ENCODE assay signal across 18 mouse cellular contexts in genomic region chr11:85250467-85250866, GRCm38 (mm10). TPM values are rescaled to one million over a fixed set of nuclear protein-coding genes. Genes with fewer than 3 reads are reported as not detected.
DNase-seq lines count a peak whose midpoint lies in the region; ATAC-seq and TF ChIP-seq lines count a peak whose summit lies in the region.
"Had no signal": no experiment of that assay in that cellular context is flagged by ENCODE, and none has a peak within 500 bp of the region (broad histone marks: within the 10 kb centered on the region; RNA-seq: fewer than 3 reads in every experiment).

No protein-coding gene starts in this region.

- peaks cover 5% of the 10 kb centered on the region; the same call in 1 of the 2 replicates for H3K9me3 ChIP-seq in G1E (replicated peaks)
- H3K9me3 ChIP-seq in liver, embryonic 12.5 days (replicated peaks) = no peaks in the 10 kb centered on the region
- H3K9me3 ChIP-seq: embryonic facial prominence, embryonic 13.5 days; forebrain, embryonic 13.5 days; heart, embryonic 15.5 days had no signal

- peak overlapping the region; percentile 15; the same call in 1 of the 2 replicates for H3K4me2 ChIP-seq in liver, embryonic 12.5 days
- H3K4me2 ChIP-seq: embryonic facial prominence, embryonic 13.5 days; forebrain, embryonic 13.5 days; heart, embryonic 15.5 days; hindbrain, embryonic 14.5 days had no signal

- no peak for TF ChIP-seq CTCF in G1E (IDR thresholded peaks at IDR 0.05; ENCODE audit: low read depth, low read length)

- H3K4me3 ChIP-seq in G1E (ENCODE audit: low read depth, low read length) = no peak overlapping the region; the same call in 1 of the 2 replicates
- no peak overlapping the region for H3K4me3 ChIP-seq in liver, embryonic 12.5 days
- H3K4me3 ChIP-seq: embryonic facial prominence, embryonic 13.5 days; forebrain, embryonic 13.5 days; heart, embryonic 15.5 days had no signal

- H3K36me3 ChIP-seq in G1E (replicated peaks) = no peaks in the 10 kb centered on the region
- H3K36me3 ChIP-seq in liver, embryonic 12.5 days = no peaks in the 10 kb centered on the region
- H3K36me3 ChIP-seq: embryonic facial prominence, embryonic 13.5 days; heart, embryonic 15.5 days had no signal

- peaks cover 51% of the 10 kb centered on the region for H3K4me1 ChIP-seq in G1E (ENCODE audit: insufficient read depth, low read depth, low read length)
- H3K4me1 ChIP-seq in liver, embryonic 12.5 days = peaks cover 30% of the 10 kb centered on the region
- H3K4me1 ChIP-seq: embryonic facial prominence, embryonic 13.5 days; forebrain, embryonic 13.5 days had no signal

- ATAC-seq in G1E (ENCODE audit: extremely low read depth, insufficient number of reproducible peaks, low FRiP score, poor library complexity, severe bottlenecking) = peak; percentile 85
- ATAC-seq in liver, embryonic 12.5 days = peak; percentile 93
- peak; percentile 44 for ATAC-seq in neutrophil, adult 5-6 weeks (ENCODE audit: extremely low read depth, insufficient number of reproducible peaks, low FRiP score, poor library complexity, severe bottlenecking)
- ATAC-seq: forebrain, embryonic 13.5 days had no signal

- 16% methylated on average over 3 of the region's 3 CpGs for WGBS in liver, embryonic 12.5 days (ENCODE audit: insufficient replicate concordance)

- intact Hi-C loops in left cerebral cortex, postnatal 36 days (cut with DNase I) = loop anchor here (10.0 kb wide), 1 partner anchor 56 kb away; no protein-coding TSS in a partner anchor

- DNase-seq in G1E (ENCODE audit: low spot score) = peak; percentile 63
- DNase-seq in c-Kit-positive CD71-positive TER-119-positive erythroid progenitor cells, embryonic 14.5 days (ENCODE audit: low spot score) = peak; percentile 65
- DNase-seq in embryo, embryonic 9.5 days (ENCODE audit: extremely low spot score) = no peak
- DNase-seq in thymus, postnatal 36 days = no peak
- no peak for DNase-seq in right cerebral cortex, adult 2 months (ENCODE audit: low spot score in 2 of 2)
- no peak for DNase-seq in left cerebral cortex, postnatal 36 days (ENCODE audit: low spot score in 2 of 2)
- DNase-seq: cerebellum, adult 9-11 months; gastrocnemius, postnatal 14 days; kidney, adult 9 months; lung, postnatal 4 days; thymus, postnatal 14 days had no signal

- H3K27ac ChIP-seq in liver, embryonic 12.5 days = no peak overlapping the region
- H3K27ac ChIP-seq: embryonic facial prominence, embryonic 13.5 days; forebrain, embryonic 13.5 days; heart, embryonic 15.5 days; hindbrain, embryonic 14.5 days had no signal

- no peaks in the 10 kb centered on the region for H3K27me3 ChIP-seq in G1E (ENCODE audit: insufficient read depth, low read length)
- no peaks in the 10 kb centered on the region for H3K27me3 ChIP-seq in liver, embryonic 12.5 days (replicated peaks)
- H3K27me3 ChIP-seq: CH12.LX; embryonic facial prominence, embryonic 13.5 days; forebrain, embryonic 13.5 days; heart, embryonic 15.5 days had no signal

- H3K9ac ChIP-seq in liver, embryonic 12.5 days = no peak overlapping the region
- H3K9ac ChIP-seq: embryonic facial prominence, embryonic 13.5 days; forebrain, embryonic 13.5 days; heart, embryonic 15.5 days; hindbrain, embryonic 14.5 days had no signal

RNA-seq across cellular contexts. Expression of gene Appbp2, which starts 15.5 kb away (rescaled TPM):
- total RNA-seq in G1E (2014; fragmentation: Nextera tagmentation) = 47.5 and 50.2 TPM in 2 replicates
- total RNA-seq in G1E (2017) = 28.1 and 33.2 TPM in 2 replicates
- polyA plus RNA-seq in G1E (2012) = 5.3 TPM in 2 replicates
- 22.9 and 23.8 TPM in 2 replicates for polyA plus RNA-seq in liver, embryonic 12.5 days (2016; fragmentation: Nextera tagmentation; extraction: Ambion mirVana)
- 22.8 and 25.3 TPM in 2 replicates for total RNA-seq in neutrophil, adult 5-6 weeks (2017)
- total RNA-seq in left cerebral cortex, postnatal 36 days (2021) = 10 to 100 TPM; 57.0 to 59.8 TPM

Comparison
In these comparisons a context has a peak if more than half of its experiments do, and no peak if none do; other contexts are left out.
1. DNase-seq: peak in G1E (single experiment) and c-Kit-positive CD71-positive TER-119-positive erythroid progenitor cells, embryonic 14.5 days (single experiment); none in embryo, embryonic 9.5 days (single experiment), thymus, postnatal 36 days (0 of 2), right cerebral cortex, adult 2 months (0 of 2) and left cerebral cortex, postnatal 36 days (0 of 2).
2. Peak in every context shown above with its lines, with median percentiles within 50 percentile points of each other: ATAC-seq.